10 mouse cellular contexts compared by ENCODE assay signal in genomic region chr7:143106062-143106461, GRCm38 (mm10). TPM values are rescaled to one million over a fixed set of nuclear protein-coding genes. Genes with fewer than 3 reads are reported as not detected.
DNase-seq lines count a peak whose midpoint lies in the region; ATAC-seq and TF ChIP-seq lines count a peak whose summit lies in the region.
"Had no signal": no experiment of that assay in that cellular context is flagged by ENCODE, and none has a peak within 500 bp of the region (broad histone marks: within the 10 kb centered on the region; RNA-seq: fewer than 3 reads in every experiment).

Gene Kcnq1 (plus strand): TSS chr7:143106362.

- no peaks in the 10 kb centered on the region for H3K9me3 ChIP-seq in kidney, postnatal 0 days (replicated peaks; ENCODE audit: low read length)
- H3K9me3 ChIP-seq in forebrain, embryonic 14.5 days (replicated peaks; ENCODE audit: control insufficient read depth, low read length), result no peaks in the 10 kb centered on the region
- H3K9me3 ChIP-seq in hindbrain, embryonic 16.5 days (ENCODE audit: control insufficient read depth, low read length), result no peaks in the 10 kb centered on the region
- H3K9me3 ChIP-seq in midbrain, embryonic 15.5 days, result 0 out of 2 replicates have a peak, but pooled peaks cover 3% of the 10 kb centered on the region

- H3K9ac ChIP-seq in kidney, postnatal 0 days (ENCODE audit: low read depth, low read length), result peak within 1 kb of the TSS; percentile 44
- no peak within 1 kb of the TSS for H3K9ac ChIP-seq in forebrain, embryonic 14.5 days (ENCODE audit: low read length)
- H3K9ac ChIP-seq in hindbrain, embryonic 16.5 days (ENCODE audit: low read depth, low read length), result no peak within 1 kb of the TSS
- no peak within 1 kb of the TSS for H3K9ac ChIP-seq in midbrain, embryonic 15.5 days

- 68% methylated on average over 4 of the region's 4 CpGs for WGBS in kidney, postnatal 0 days
- 64% methylated on average over 4 of the region's 4 CpGs for WGBS in forebrain, embryonic 14.5 days
- WGBS in hindbrain, embryonic 16.5 days, result 80% methylated on average over 4 of the region's 4 CpGs
- WGBS in midbrain, embryonic 15.5 days, result 70% methylated on average over 4 of the region's 4 CpGs

- peak within 1 kb of the TSS; percentile 70; the same call in 1 of the 2 replicates for H3K27ac ChIP-seq in kidney, postnatal 0 days
- no peak within 1 kb of the TSS for H3K27ac ChIP-seq in forebrain, embryonic 14.5 days (ENCODE audit: low read depth, low read length)
- no peak within 1 kb of the TSS for H3K27ac ChIP-seq in hindbrain, embryonic 16.5 days (ENCODE audit: low read depth, low read length)
- H3K27ac ChIP-seq in midbrain, embryonic 15.5 days, result no peak within 1 kb of the TSS

- DNase-seq in kidney, postnatal 0 days (ENCODE audit: low spot score), result no peak
- no peak for DNase-seq in kidney, adult 9 months
- DNase-seq in forebrain, embryonic 14.5 days (ENCODE audit: low spot score), result no peak
- DNase-seq in layer of hippocampus, adult 11-12 months (ENCODE audit: low spot score), result no peak
- DNase-seq in layer of hippocampus, postnatal 10 days (ENCODE audit: low spot score in 2 of 2), result no peak
- DNase-seq in thymus, postnatal 4 days, result no peak
- DNase-seq: lung, adult 18-20 months had no signal

- H3K4me2 ChIP-seq in kidney, postnatal 0 days (ENCODE audit: low read length), result peak within 1 kb of the TSS; percentile 81
- peak within 1 kb of the TSS; percentile 44 for H3K4me2 ChIP-seq in forebrain, embryonic 14.5 days (ENCODE audit: low read length)
- H3K4me2 ChIP-seq in hindbrain, embryonic 16.5 days (ENCODE audit: low read length), result peak within 1 kb of the TSS; percentile 62
- peak within 1 kb of the TSS; percentile 46 for H3K4me2 ChIP-seq in midbrain, embryonic 15.5 days

- H3K4me1 ChIP-seq in kidney, postnatal 0 days (replicated peaks; ENCODE audit: insufficient read depth, low read length), result no peaks in the 10 kb centered on the region; the same call in 1 of the 2 replicates
- H3K4me1 ChIP-seq in forebrain, embryonic 14.5 days (ENCODE audit: control insufficient read depth, insufficient read depth, low read length), result no peaks in the 10 kb centered on the region
- peaks cover 8% of the 10 kb centered on the region; the same call in 1 of the 2 replicates for H3K4me1 ChIP-seq in hindbrain, embryonic 16.5 days (ENCODE audit: control insufficient read depth, insufficient read depth, low read depth, low read length)
- peaks cover 11% of the 10 kb centered on the region; the same call in 1 of the 2 replicates for H3K4me1 ChIP-seq in midbrain, embryonic 15.5 days

- ATAC-seq in kidney, postnatal 0 days (replicated peaks; ENCODE audit: low FRiP score, low read depth), result no peak
- no peak for ATAC-seq in forebrain, embryonic 14.5 days
- ATAC-seq in hindbrain, embryonic 16.5 days, result no peak
- ATAC-seq in midbrain, embryonic 15.5 days (replicated peaks), result no peak

- TF ChIP-seq CTCF in kidney, postnatal 0 days (IDR thresholded peaks at IDR 0.05; ENCODE audit: low read depth), result no peak

- H3K36me3 ChIP-seq in kidney, postnatal 0 days (ENCODE audit: insufficient read depth, low read length), result no peaks in the 10 kb centered on the region
- no peaks in the 10 kb centered on the region for H3K36me3 ChIP-seq in forebrain, embryonic 14.5 days (ENCODE audit: control insufficient read depth, insufficient read depth, low read length)
- H3K36me3 ChIP-seq in hindbrain, embryonic 16.5 days (ENCODE audit: control insufficient read depth, insufficient read depth, low read length), result no peaks in the 10 kb centered on the region
- H3K36me3 ChIP-seq in midbrain, embryonic 15.5 days (replicated peaks), result no peaks in the 10 kb centered on the region

- peaks cover 14% of the 10 kb centered on the region for H3K27me3 ChIP-seq in kidney, postnatal 0 days (ENCODE audit: insufficient read depth, low read length)
- peaks cover 38% of the 10 kb centered on the region for H3K27me3 ChIP-seq in forebrain, embryonic 14.5 days (replicated peaks; ENCODE audit: control insufficient read depth, insufficient read depth, low read length)
- H3K27me3 ChIP-seq in hindbrain, embryonic 16.5 days (replicated peaks; ENCODE audit: control insufficient read depth, insufficient read depth, low read length), result peaks cover 32% of the 10 kb centered on the region
- peaks cover 40% of the 10 kb centered on the region for H3K27me3 ChIP-seq in midbrain, embryonic 15.5 days (replicated peaks)

- H3K4me3 ChIP-seq in kidney, postnatal 0 days (replicated peaks; ENCODE audit: low read depth, low read length), result peak within 1 kb of the TSS; percentile 41
- H3K4me3 ChIP-seq in forebrain, embryonic 14.5 days (ENCODE audit: low read depth, low read length), result peak within 1 kb of the TSS; percentile 11; the same call in 1 of the 2 replicates
- H3K4me3 ChIP-seq in hindbrain, embryonic 16.5 days (ENCODE audit: low read length), result peak within 1 kb of the TSS; percentile 38
- H3K4me3 ChIP-seq in midbrain, embryonic 15.5 days, result peak within 1 kb of the TSS; percentile 26

RNA-seq across cellular contexts. Expression of gene Kcnq1, which starts in this region (rescaled TPM):
- 12.6 and 13.4 TPM in 2 replicates for polyA plus RNA-seq in kidney, postnatal 0 days (2015; fragmentation: Nextera tagmentation; extraction: Ambion mirVana)
- polyA plus RNA-seq in forebrain, embryonic 14.5 days (2014; fragmentation: Nextera tagmentation; extraction: Ambion mirVana), result 0.90 and 2.1 TPM in 2 replicates
- polyA plus RNA-seq in hindbrain, embryonic 16.5 days (2015; fragmentation: Nextera tagmentation; extraction: Ambion mirVana), result 1.3 and 2.2 TPM in 2 replicates
- 1.3 and 1.8 TPM in 2 replicates for polyA plus RNA-seq in midbrain, embryonic 15.5 days (2015; fragmentation: Nextera tagmentation; extraction: Ambion mirVana)
- total RNA-seq in layer of hippocampus, postnatal 10 days (2021), result 1 to 10 TPM; 1.0 to 2.3 TPM
- total RNA-seq: common myeloid progenitor, adult 5-6 weeks had no signal
